Mouse (Mus musculus): ENCODE data around the gene Ehbp1.

- TF ChIP-seq CTCF (IDR thresholded peaks at IDR 0.05; ENCODE audit: insufficient read depth, low read length) (no peak), POLR2A (IDR thresholded peaks at IDR 0.05; ENCODE audit: borderline replicate concordance, extremely low read depth, low read depth, low read length) (no peak)
Measured at GRCm38 (mm10) chr11:22366486-22366885, 24.4 kb upstream of the Ehbp1 start.
